Mouse (Mus musculus) ES-E14 (cell line): ENCODE results near the gene Gm10721.
"Not testable (repeated sequence)": the region's sequence is repeated elsewhere in the genome, so short reads cannot be mapped to it uniquely, and the experiment has no call there.

ENCODE experiments used
- CHD2 ChIP-seq: IDR thresholded peaks from 2 replicates; pipeline ENCODE4 v1.6.1; 2014; ENCODE audit warnings: mild to moderate bottlenecking, low read depth, low read length, inconsistent platforms
- HCFC1 ChIP-seq: IDR thresholded peaks from 2 replicates; pipeline ENCODE4 v1.6.1; 2012; ENCODE audit warnings: low read length, inconsistent platforms, borderline replicate concordance; ENCODE audit not compliant: insufficient read depth
- MAFK ChIP-seq: IDR thresholded peaks from 2 replicates; pipeline ENCODE4 v1.6.1; 2014; ENCODE audit warnings: mild to moderate bottlenecking, low read depth, low read length, inconsistent platforms; ENCODE audit not compliant: insufficient read depth
- ZNF384 ChIP-seq: IDR thresholded peaks from 2 replicates; pipeline ENCODE4 v1.6.1; 2012; ENCODE audit warnings: low read depth, low read length, inconsistent platforms

GRCm38 (mm10) chr9:3024912-3025467, 12.1 kb downstream of the Gm10721 start, which contains the start of gene Gm10717:
- not testable (repeated sequence) for TF ChIP-seq HCFC1, ZNF384, MAFK, CHD2
